Mouse (Mus musculus) embryonic facial prominence, embryonic 14.5 days (tissue): Measurements from ENCODE around the gene Tert. TPM values are rescaled to one million over a fixed set of nuclear protein-coding genes. Genes with fewer than 3 reads are reported as not detected.

ENCODE experiments used
- ATAC-seq: fragments of 200-750 bp; cut with Nextera tagmentation; 2 replicates; pipeline ENCODE4 v1.8.0; 2017; ENCODE audit warnings: low read depth, moderate number of reproducible peaks, moderate TSS enrichment
- DNase-seq: peaks from one replicate; pipeline ENCODE4 v3.0.0-alpha.2; 2015; ENCODE audit warnings: low spot score
- H3K27ac ChIP-seq: fragments of 300-500 bp; sonication (generic); replicated peaks from 2 replicates; pipeline ENCODE4 v1.5.1; 2014; ENCODE audit warnings: low read depth, mild to moderate bottlenecking, low read length, moderate library complexity
- H3K27me3 ChIP-seq: fragments of 300-500 bp; sonication (generic); replicated peaks from 2 replicates; pipeline ENCODE4 v1.6.1; 2014; ENCODE audit warnings: low read length; ENCODE audit not compliant: control insufficient read depth, insufficient read depth
- H3K36me3 ChIP-seq: fragments of 300-500 bp; sonication (generic); 2 replicates; pipeline ENCODE4 v1.6.1; 2014; ENCODE audit warnings: low read length, mixed read lengths; ENCODE audit not compliant: control insufficient read depth, insufficient read depth
- H3K4me1 ChIP-seq: fragments of 300-500 bp; sonication (generic); 2 replicates; pipeline ENCODE4 v1.6.1; 2014; ENCODE audit warnings: antibody characterized with exemption, low read length; ENCODE audit not compliant: control insufficient read depth, insufficient read depth
- H3K4me2 ChIP-seq: fragments of 300-500 bp; sonication (generic); 2 replicates; pipeline ENCODE4 v1.6.1; 2014; ENCODE audit warnings: low read depth, mild to moderate bottlenecking, low read length, moderate library complexity, mixed read lengths
- H3K4me3 ChIP-seq: fragments of 300-500 bp; sonication (generic); 2 replicates; pipeline ENCODE4 v1.5.1; 2014; ENCODE audit warnings: low read depth, mild to moderate bottlenecking, low read length
- H3K9ac ChIP-seq: fragments of 300-500 bp; sonication (generic); 2 replicates; pipeline ENCODE4 v1.6.1; 2014; ENCODE audit warnings: low read depth, mild to moderate bottlenecking, low read length, moderate library complexity, mixed read lengths
- H3K9me3 ChIP-seq: fragments of 300-500 bp; sonication (generic); 2 replicates; pipeline ENCODE4 v1.6.1; 2016; ENCODE audit warnings: low read length; ENCODE audit not compliant: control insufficient read depth
- WGBS: fragments of 180-500 bp; shearing (Covaris S2); extraction: QIAGEN DNeasy Blood & Tissue Kit; methylation state at CpG from one replicate; pipeline ENCODE4 v1.1.7; 2014; 5-methylcytosine and 5-hydroxymethylcytosine counted together
- polyA plus RNA-seq: library from polyadenylated mRNA; unstranded; fragments of >200 nt; fragmentation: Nextera tagmentation; extraction: Ambion mirVana; gene quantifications from 2 replicates; pipeline ENCODE4 v1.2.1, GENCODE M21; 2014

The Tert gene
- polyA plus RNA-seq, 1 experiment from 2014 or later: 2.2 TPM

DNA sequence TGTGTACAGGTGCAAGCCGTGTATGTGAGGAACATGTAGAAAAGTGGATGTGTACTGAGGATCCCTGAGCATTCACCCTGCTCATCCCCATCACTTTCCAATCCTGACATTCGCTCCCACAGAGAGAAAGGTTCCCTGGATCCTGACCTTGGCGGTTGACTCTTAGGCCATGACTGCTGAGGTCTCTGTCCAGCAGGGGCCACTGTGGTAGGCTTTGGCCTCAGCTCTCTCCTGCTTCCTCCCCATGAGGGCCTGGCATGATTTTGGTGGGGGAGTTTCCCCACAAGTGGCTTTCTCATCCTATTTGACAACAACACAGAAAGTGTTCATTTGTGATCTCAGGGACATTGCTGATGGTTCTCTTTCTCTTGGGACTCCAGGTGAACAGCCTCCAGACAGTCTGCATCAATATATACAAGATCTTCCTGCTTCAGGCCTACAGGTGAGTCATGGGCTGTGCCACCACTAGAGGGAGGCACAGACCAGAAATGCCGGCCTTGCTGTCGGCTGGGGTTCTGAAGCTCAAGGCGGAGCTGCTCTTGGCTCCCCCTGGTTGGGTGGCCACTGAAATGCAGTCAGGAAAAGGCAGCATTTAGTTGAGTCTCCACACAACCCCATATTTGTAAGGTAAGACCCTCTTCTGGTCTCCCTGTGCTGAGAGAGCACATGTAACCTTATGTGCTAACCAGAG is 19.8 kb downstream of the Tert start:
- 0 out of 2 replicates have a peak, but pooled peaks cover 3% of the 10 kb centered on the region for H3K9me3 ChIP-seq
- DNase-seq (peak; percentile 53), ATAC-seq (peak; percentile 55; the same call in 1 of the 2 replicates)
- no peaks in the 10 kb centered on the region for H3K27me3 ChIP-seq
- 38% methylated on average over 6 of the region's 6 CpGs for WGBS
- no peak overlapping the region for H3K4me3 ChIP-seq
- no peak overlapping the region for H3K4me2 ChIP-seq
- peaks cover 43% of the 10 kb centered on the region; the same call in 1 of the 2 replicates for H3K36me3 ChIP-seq
- H3K4me1 ChIP-seq: no peaks in the 10 kb centered on the region
- H3K9ac ChIP-seq: no peak overlapping the region
- no peak overlapping the region for H3K27ac ChIP-seq

DNA sequence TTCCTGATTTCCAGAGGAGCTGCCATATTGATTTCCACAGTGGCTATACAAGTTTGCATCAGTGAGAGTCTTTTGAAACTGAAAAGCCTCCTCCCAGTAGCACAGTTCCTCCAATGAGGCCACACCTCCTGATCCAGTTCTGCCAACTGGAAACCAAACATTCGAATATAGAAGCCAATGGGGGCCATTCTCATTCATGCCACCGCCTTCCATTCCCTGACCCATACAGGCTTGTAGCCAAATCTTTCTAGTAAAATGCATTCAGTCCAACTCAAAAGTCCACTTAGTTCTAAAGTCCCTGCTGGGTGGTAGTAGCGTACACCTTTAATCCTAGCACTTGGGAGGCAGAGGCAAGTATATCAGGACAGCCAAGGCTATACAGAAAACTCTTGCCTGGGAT is 26.6 kb downstream of the Tert start:
- H3K4me3 ChIP-seq: no peak overlapping the region
- no peak overlapping the region for H3K9ac ChIP-seq
- no peaks in the 10 kb centered on the region for H3K27me3 ChIP-seq
- H3K4me1 ChIP-seq: no peaks in the 10 kb centered on the region
- H3K9me3 ChIP-seq: 0 out of 2 replicates have a peak, but pooled peaks cover 3% of the 10 kb centered on the region
- H3K27ac ChIP-seq: no peak overlapping the region
- H3K36me3 ChIP-seq: peaks cover 15% of the 10 kb centered on the region; the same call in 1 of the 2 replicates
- DNase-seq (no peak), ATAC-seq (no peak)
- WGBS: 88% methylated on average over 3 of the region's 3 CpGs
- no peak overlapping the region for H3K4me2 ChIP-seq

DNA sequence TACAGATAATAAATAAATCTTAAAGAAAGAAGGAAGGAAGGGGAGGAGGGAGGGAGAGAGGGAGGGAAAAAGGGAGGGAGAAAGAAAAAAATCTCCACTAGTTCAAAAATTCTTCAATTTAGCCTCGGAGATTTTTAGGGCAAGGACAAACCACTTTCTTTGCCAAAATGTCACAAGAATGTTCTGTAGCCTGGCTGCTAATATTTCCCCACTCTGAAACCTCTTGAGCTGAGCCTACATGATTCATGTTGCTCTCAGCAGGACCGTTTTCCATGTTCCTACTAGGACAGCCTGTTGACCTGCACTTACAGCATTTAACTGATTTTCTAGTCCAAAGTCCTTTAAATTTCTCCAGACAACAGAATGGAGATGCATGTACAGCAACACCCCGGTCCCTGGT is 28.3 kb downstream of the Tert start:
- Histone ChIP-seq H3K9ac (no peak overlapping the region), H3K36me3 (0 out of 2 replicates have a peak, but pooled peaks cover 2% of the 10 kb centered on the region), H3K4me3 (no peak overlapping the region), H3K27ac (no peak overlapping the region), H3K27me3 (no peaks in the 10 kb centered on the region), H3K4me2 (no peak overlapping the region), H3K9me3 (0 out of 2 replicates have a peak, but pooled peaks cover 3% of the 10 kb centered on the region), H3K4me1 (no peaks in the 10 kb centered on the region)
- no peak for DNase-seq
- no peak for ATAC-seq
- WGBS: 73% methylated on average over 3 of the region's 3 CpGs

- no peak for DNase-seq
- H3K36me3 ChIP-seq: no peaks in the 10 kb centered on the region
- H3K4me1 ChIP-seq: no peaks in the 10 kb centered on the region
- ATAC-seq: no peak
- no peaks in the 10 kb centered on the region for H3K27me3 ChIP-seq
- 24% methylated on average over 2 of the region's 2 CpGs for WGBS
- H3K4me2 ChIP-seq: no peak overlapping the region
- no peak overlapping the region for H3K4me3 ChIP-seq
- no peaks in the 10 kb centered on the region for H3K9me3 ChIP-seq
- no peak overlapping the region for H3K27ac ChIP-seq
- no peak overlapping the region for H3K9ac ChIP-seq
These were observed 32.2 kb downstream of the Tert start for GRCm38 (mm10) chr13:73658953-73659352.

DNA sequence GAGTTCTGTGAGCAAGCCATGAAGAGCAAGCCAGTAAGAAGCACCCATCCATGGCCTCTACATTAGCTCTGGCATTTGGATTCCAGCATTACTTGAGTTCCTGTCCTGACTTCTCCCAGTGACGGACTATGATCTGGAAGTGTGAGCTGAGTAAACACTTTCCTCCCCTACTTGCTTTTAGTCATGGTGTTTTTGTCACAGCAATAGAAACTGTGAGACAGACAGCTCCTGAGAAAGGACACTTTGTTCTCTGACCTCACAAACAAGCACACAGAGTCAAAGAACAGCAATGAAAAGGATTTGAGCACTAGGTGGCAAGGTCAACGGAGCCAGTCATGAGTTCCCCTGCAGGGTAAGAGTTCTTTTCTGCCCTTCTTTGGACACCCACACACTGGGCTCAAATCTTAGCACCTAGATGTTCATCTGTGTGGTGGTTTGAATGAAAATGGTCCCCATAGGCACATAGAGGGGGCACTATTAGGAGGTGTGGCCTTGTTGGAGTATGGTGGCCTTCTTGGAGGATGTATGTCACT is 33.5 kb downstream of the Tert start:
- H3K4me1 ChIP-seq: no peaks in the 10 kb centered on the region
- no peak for ATAC-seq
- WGBS: 66% methylated on average over 2 of the region's 2 CpGs

DNA sequence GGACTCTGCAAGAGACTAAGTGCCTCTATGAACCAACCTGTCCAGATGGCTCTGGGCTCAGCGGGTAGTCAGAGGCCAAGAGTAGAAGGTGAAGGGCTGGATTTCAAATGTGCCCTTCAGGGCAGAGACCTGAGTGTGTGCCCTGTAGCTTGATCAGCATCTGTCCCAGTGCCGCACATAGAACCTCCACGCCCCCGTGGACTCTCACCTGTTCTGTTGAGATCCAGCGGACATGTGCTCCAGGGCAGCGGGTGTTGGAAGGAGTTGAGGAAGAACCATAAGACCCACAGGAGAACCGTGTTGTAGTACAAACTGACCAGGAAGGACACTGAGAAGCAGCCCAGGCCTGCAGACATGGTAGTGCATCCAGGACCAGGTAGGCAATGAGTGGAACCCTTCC is 48.5 kb downstream of the Tert start:
- H3K4me1 ChIP-seq: no peaks in the 10 kb centered on the region
- H3K9me3 ChIP-seq: no peaks in the 10 kb centered on the region
- H3K27ac ChIP-seq: no peak overlapping the region
- H3K27me3 ChIP-seq: no peaks in the 10 kb centered on the region
- DNase-seq: no peak
- H3K9ac ChIP-seq: no peak overlapping the region
- H3K4me3 ChIP-seq: no peak overlapping the region
- no peaks in the 10 kb centered on the region for H3K36me3 ChIP-seq
- ATAC-seq: no peak
- 87% methylated on average over 7 of the region's 7 CpGs for WGBS
- H3K4me2 ChIP-seq: no peak overlapping the region

More for the DNA sequence above, 33.5 kb downstream of the Tert start:
- Histone ChIP-seq H3K36me3 (no peaks in the 10 kb centered on the region), H3K27ac (no peak overlapping the region), H3K27me3 (no peaks in the 10 kb centered on the region), H3K9ac (no peak overlapping the region), H3K9me3 (no peaks in the 10 kb centered on the region), H3K4me2 (no peak overlapping the region), H3K4me3 (no peak overlapping the region)
- no peak for DNase-seq

DNA sequence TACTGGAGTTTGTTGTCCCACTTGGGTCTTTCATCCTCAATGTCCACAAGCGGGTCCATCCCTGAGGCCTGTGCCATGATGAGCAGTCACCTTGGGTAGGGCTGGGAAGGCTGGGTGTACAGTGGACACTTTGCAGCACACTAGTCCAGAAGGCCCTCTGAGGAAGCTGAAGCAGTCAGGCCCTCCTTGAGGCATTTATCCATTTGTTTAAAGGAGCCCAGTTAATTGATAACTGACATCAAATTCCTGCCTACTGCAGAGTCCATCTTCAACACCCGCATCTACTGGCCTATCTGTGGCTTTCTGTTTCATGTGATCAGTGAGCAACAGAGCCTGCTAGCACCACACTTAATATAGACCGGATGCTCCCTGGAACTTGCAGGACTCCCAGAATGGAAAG is 51.1 kb downstream of the Tert start, which contains the start of gene Slc6a18:
Slc6a18 (minus strand) TSS at position 171 of the 400 bp plus-strand sequence.
- Histone ChIP-seq H3K9ac (no peak within 1 kb of the TSS), H3K27me3 (no peaks in the 10 kb centered on the region), H3K36me3 (no peaks in the 10 kb centered on the region), H3K27ac (no peak within 1 kb of the TSS), H3K4me2 (no peak within 1 kb of the TSS), H3K9me3 (no peaks in the 10 kb centered on the region), H3K4me1 (no peaks in the 10 kb centered on the region), H3K4me3 (no peak within 1 kb of the TSS)
- 83% methylated on average over 3 of the region's 3 CpGs for WGBS
- DNase-seq (no peak), ATAC-seq (no peak)

DNA sequence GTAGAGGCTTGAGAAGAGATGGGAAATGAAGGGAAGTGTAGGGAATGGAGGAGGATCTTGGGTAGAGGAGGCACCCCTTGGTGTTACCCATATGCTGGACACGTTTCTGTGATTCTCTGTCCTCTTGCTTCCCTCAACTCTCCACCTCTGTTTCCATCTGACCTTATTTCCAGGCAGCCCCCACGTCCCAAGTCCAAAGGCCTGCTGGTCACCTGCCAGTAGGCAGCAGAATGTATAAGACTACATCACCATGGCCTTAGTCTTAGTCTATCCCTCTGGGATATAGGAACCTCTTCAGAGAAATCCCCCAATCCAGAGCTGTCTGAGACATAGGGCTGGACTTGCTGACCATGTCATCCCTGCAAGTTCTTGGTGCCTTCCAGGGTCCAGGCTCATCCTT is 52.6 kb downstream of the Tert start:
- Histone ChIP-seq H3K9me3 (no peaks in the 10 kb centered on the region), H3K4me1 (no peaks in the 10 kb centered on the region), H3K27me3 (no peaks in the 10 kb centered on the region), H3K36me3 (no peaks in the 10 kb centered on the region), H3K27ac (no peak overlapping the region), H3K9ac (no peak overlapping the region), H3K4me2 (no peak overlapping the region), H3K4me3 (no peak overlapping the region)
- no peak for DNase-seq
- no peak for ATAC-seq
- WGBS: 62% methylated on average over 2 of the region's 2 CpGs

- H3K27me3 ChIP-seq: no peaks in the 10 kb centered on the region
- DNase-seq: no peak
- ATAC-seq: no peak
- no peaks in the 10 kb centered on the region for H3K36me3 ChIP-seq
- H3K9me3 ChIP-seq: no peaks in the 10 kb centered on the region
- 27% methylated on average over 1 of the region's 1 CpGs for WGBS
- H3K4me3 ChIP-seq: no peak overlapping the region
- H3K4me2 ChIP-seq: no peak overlapping the region
- no peaks in the 10 kb centered on the region for H3K4me1 ChIP-seq
- no peak overlapping the region for H3K9ac ChIP-seq
- H3K27ac ChIP-seq: no peak overlapping the region
These were observed 53.7 kb downstream of the Tert start for GRCm38 (mm10) chr13:73680394-73680793.
